Mouse (Mus musculus) C2C12 (cell line): Measurements from ENCODE around the gene Cenpu.

Experiments used
- CTCF ChIP-seq: IDR thresholded peaks from one replicate; pipeline ENCODE4 v1.5.1; 2011; ENCODE audit not compliant: control insufficient read depth, insufficient read depth, insufficient read length
- MYOG ChIP-seq: IDR thresholded peaks from one replicate; pipeline ENCODE4 v1.6.1; 2011; ENCODE audit not compliant: control insufficient read depth, insufficient read length; ENCODE audit errors: extremely low read depth
- USF1 ChIP-seq: IDR thresholded peaks from one replicate; pipeline ENCODE4 v1.6.1; 2011; ENCODE audit warnings: low read depth, mild to moderate bottlenecking, control low read depth, moderate library complexity

GRCm38 (mm10) chr8:46520667-46521066, 31.2 kb upstream of the Cenpu start:
- TF ChIP-seq CTCF (no peak), MYOG (no peak), USF1 (no peak)
